Mouse (Mus musculus) left cerebral cortex, adult 8-10 months (tissue): ENCODE results near the gene Dad1. TPM values are rescaled to one million over a fixed set of nuclear protein-coding genes. Genes with fewer than 3 reads are reported as not detected.

Source experiments
- DNase-seq, 2 experiments: peaks; one replicate each; pipeline ENCODE4 v3.0.0; 2022; ENCODE audit warnings: low spot score in 2 of 2
- total RNA-seq, 4 experiments: library from RNA; stranded (reverse); gene quantifications; 2 replicates each; pipeline ENCODE4 v1.2.4; 2022

Dad1 gene
- total RNA-seq, 4 experiments from 2014 or later = 107 to 115 (median 113) TPM

DNA sequence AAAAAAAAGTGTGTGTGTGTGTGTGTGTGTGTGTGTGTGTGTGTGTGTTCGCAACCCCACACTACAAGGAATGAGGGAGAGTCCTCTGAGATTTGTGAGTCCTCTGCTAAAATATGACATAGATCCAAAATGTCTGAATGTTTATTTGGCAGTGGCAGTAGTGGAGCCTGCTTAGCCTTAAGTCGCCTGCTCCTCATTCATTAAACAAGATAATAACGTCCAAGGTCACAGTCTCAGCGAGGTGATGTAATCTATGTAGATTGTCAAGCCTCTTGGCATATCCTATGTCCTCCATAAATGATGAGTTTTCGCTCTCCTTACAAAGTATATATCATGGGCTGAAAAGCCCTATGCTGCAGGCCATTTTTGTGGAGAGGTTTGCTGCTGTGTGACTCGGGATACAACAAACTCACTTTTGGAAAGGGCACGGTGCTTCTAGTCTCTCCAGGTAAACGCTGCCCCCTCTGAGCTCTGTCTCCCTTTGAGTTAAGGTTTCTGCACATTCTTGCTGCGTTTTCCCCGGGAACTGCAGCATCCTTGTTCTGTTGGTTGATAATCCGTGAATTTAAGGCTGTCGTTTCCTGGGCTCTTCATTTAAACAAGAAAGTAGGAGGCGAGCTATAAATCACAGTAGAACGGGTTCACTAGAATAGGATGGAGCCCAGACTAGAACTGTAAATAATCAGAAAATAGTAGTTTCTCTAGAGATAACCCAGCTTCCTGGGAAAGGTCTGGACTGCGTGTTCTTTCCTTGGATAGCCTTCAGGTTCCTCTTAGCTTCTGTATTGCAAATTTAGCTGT lies 47.0 kb downstream of the Dad1 start:
- no peak for DNase-seq

GRCm38 (mm10) chr14:54206309-54206708 lies 47.6 kb downstream of the Dad1 start:
- DNase-seq = no peak

DNA sequence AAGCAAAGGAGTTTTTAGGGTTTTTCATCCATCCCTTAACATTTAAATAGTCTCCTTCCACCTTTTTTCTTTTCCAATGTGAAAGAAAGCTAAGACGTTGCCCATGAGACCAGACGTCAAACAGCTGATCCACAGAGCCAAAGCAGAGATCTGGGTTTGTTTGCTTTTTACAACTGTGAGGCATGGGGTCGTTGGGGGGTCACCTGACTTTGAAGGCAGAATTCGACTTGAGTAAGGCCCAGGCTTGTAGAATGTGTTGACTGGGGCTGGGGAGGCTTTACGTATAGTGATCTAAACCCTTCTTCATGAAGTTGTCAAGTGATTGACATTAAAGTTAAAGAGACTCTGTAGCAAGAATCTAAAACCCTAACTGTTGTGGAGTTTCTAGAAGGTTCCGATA lies 48.0 kb downstream of the Dad1 start:
- DNase-seq = no peak

GRCm38 (mm10) chr14:54204786-54205185 lies 49.1 kb downstream of the Dad1 start:
- no peak for DNase-seq

- DNase-seq = no peak
Observed at GRCm38 (mm10) chr14:54204311-54204710, 49.6 kb downstream of the Dad1 start.

GRCm38 (mm10) chr14:54203776-54204175 lies 50.1 kb downstream of the Dad1 start:
- no peak for DNase-seq

GRCm38 (mm10) chr14:54203207-54203606 lies 50.7 kb downstream of the Dad1 start:
- DNase-seq = no peak

DNA sequence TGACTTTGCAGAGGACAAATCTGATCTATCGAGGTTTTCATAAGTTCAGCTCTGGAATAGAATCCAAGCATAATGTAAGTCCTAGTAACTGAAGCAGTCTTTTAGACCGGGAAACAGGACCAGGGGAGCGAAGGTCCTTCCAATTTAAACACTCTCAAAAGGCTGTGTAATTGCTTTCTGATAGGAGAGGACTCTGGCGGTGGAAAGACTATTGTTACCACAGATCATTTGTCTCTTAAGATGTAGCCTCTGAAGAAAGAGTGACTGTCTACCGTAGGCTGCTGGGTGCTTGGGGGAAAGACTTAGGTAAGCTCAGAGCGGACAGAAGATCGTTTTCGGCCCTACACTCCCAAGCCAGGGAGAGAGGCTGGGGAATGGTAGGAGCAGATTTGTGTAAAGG lies 53.5 kb downstream of the Dad1 start:
- no peak for DNase-seq

GRCm38 (mm10) chr14:54199662-54200061 lies 54.2 kb downstream of the Dad1 start:
- no peak for DNase-seq

GRCm38 (mm10) chr14:54197740-54198139 lies 56.2 kb downstream of the Dad1 start:
- no peak for DNase-seq

DNA sequence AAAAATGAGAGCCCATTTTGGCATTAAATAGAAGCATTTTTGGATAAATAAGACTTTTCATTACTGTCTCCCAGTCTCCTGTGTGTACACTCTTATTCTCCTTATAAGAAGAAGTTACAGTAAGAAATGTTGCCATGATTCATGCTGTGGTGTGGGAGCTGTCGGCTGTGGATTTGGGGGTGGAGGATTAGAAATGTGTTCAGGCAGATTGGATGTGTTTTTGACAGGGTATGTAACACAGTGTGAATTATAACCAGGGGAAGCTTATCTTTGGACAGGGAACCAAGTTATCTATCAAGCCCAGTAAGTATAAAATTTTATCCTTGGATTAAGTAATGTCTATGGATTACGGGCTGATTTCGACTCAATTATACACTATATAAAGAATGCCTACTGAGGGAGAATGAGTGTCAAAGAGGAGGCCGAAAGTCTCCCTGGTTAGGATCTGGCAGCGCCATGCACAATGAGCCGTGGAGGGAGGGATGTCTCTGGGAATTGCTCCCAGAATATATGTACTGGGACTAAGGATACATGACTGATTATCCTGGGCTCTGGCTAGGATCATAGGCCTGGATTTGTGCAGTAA lies 58.0 kb downstream of the Dad1 start:
- peak in 1 of 2 experiments; percentile 32 for DNase-seq

GRCm38 (mm10) chr14:54193354-54194133 lies 60.4 kb downstream of the Dad1 start:
- no peak for DNase-seq

GRCm38 (mm10) chr14:54192462-54192847 lies 61.4 kb downstream of the Dad1 start:
- DNase-seq = peak in 1 of 2 experiments; percentile 43

- DNase-seq = peak in 1 of 2 experiments; percentile 31
Observed at GRCm38 (mm10) chr14:54191594-54192461, 62.1 kb downstream of the Dad1 start.

- no peak for DNase-seq
Observed at GRCm38 (mm10) chr14:54191026-54191390, 62.9 kb downstream of the Dad1 start.

DNA sequence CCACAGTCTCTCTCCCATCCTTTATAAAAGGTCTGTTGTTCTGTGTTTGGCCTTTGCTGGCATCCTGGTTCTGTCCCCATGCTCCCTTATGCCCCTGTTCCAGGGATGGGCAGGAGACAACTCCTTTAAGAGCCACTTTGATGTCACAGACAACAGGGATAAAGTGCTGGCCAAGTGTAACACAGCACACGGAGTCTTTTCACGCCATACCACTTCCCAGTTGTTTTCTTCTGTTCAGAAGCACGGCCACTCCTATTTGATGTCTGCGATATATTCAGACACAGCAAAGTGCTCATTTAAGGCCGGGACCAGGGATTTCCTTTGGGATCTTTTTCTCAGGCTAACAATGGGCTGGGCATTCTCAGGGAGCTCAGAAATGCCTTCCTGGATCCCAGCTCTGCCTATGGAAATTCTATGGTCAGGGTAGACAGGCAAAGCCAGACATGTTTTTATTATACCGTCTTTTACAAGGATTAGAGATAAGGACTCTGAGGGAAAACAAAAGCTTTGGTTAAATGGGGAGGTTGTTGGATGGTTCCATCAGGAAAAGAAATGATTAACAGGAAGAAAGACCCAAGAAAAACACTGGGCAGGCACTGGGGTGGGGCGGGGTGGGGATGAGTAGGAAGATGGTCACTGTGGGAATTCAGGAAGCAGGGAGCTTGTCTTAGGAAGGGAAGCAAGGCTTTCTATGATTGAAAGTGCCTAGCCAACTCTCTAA lies 63.4 kb downstream of the Dad1 start:
- DNase-seq = no peak

- no peak for DNase-seq
Observed at GRCm38 (mm10) chr14:54189255-54189654, 64.6 kb downstream of the Dad1 start.

GRCm38 (mm10) chr14:54187211-54187610 lies 66.7 kb downstream of the Dad1 start:
- no peak for DNase-seq
